Mouse (Mus musculus) left cerebral cortex, postnatal 10 days (tissue): ENCODE measurements around the gene Lyl1. TPM values are rescaled to one million over a fixed set of nuclear protein-coding genes. Genes with fewer than 3 reads are reported as not detected.
A peak's percentile ranks its signal among the peaks of the same experiment; 100 is the strongest.

Source experiments
- DNase-seq, 2 experiments: peaks; one replicate each; pipeline ENCODE4 v3.0.0; 2021 to 2022; ENCODE audit warnings: low spot score in 2 of 2, mixed read lengths in 1 of 2; ENCODE audit errors: extremely low spot score in 1 of 2
- intact Hi-C: fragments of 180-260 bp; cut with DNase I; formaldehyde crosslinking; loops from one replicate; pipeline ENCODE4 v1.15.1; 2025
- total RNA-seq, 2 experiments: library from RNA; stranded (reverse); gene quantifications; 2 replicates each; pipeline ENCODE4 v1.2.3; 2021

Gene Lyl1
- total RNA-seq, 2 experiments from 2014 or later, result 4.3 to 4.5 TPM

DNA sequence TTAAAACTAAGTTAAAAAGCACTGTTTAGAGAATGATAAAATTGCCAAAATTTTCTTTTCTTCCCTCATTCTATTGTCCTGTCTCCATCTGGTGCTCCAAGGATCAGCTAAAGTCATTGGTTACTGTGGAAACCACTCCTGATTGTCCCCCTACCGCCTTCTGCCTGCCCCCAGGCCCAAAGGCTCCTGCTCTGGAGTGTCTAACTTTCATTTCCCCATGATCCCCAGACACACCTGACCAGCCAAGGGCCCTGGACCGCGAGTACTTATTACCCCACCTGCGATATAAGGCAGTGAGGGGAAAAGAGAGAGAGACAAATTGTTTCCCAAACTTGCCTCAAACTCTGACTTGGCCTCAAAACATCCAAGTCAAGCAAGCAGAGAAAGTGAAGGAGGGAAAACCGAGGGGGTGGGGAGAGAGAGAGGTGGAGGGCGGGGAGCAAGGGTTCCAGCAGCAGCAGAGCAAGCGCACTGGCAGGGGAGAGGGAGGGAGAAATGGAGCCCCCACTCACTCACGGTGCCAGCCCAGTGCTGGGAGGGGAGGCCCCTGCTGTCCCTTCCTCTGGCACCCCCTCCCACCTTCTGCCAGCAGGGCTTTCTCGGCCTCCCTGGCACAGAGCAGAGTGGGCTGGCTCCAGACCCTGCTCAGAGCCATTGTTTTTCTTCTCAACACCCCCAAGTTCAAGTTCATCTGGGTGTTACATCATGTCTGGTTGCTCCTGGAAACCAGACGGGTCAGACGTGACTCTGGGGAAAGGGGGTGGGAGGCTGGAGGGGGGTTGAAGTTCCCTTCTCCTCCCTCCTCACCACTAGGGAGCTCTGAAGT, 10.9 kb downstream of the Lyl1 start:
- intact Hi-C loops, result no loop called here

GRCm38 (mm10) chr8:84712759-84713120, 11.5 kb downstream of the Lyl1 start:
- DNase-seq, result no peak
- intact Hi-C loops, result no loop called here

More for the DNA sequence above, 10.9 kb downstream of the Lyl1 start:
- peak in 1 of 2 experiments; percentile 70 for DNase-seq

- no peak for DNase-seq
- intact Hi-C loops, result no loop called here
Measured at GRCm38 (mm10) chr8:84713381-84713780, 12.1 kb downstream of the Lyl1 start.

- DNase-seq, result no peak
- intact Hi-C loops, result no loop called here
Measured at GRCm38 (mm10) chr8:84714161-84714560, 12.9 kb downstream of the Lyl1 start.

- intact Hi-C loops, result no loop called here
- peak in 1 of 2 experiments; percentile 36 for DNase-seq
Measured at GRCm38 (mm10) chr8:84715893-84716468, 14.7 kb downstream of the Lyl1 start.

- DNase-seq, result no peak
- intact Hi-C loops, result no loop called here
Measured at GRCm38 (mm10) chr8:84716790-84717189, 15.5 kb downstream of the Lyl1 start.

GRCm38 (mm10) chr8:84718476-84718875, 17.2 kb downstream of the Lyl1 start:
- no peak for DNase-seq
- intact Hi-C loops, result no loop called here

DNA sequence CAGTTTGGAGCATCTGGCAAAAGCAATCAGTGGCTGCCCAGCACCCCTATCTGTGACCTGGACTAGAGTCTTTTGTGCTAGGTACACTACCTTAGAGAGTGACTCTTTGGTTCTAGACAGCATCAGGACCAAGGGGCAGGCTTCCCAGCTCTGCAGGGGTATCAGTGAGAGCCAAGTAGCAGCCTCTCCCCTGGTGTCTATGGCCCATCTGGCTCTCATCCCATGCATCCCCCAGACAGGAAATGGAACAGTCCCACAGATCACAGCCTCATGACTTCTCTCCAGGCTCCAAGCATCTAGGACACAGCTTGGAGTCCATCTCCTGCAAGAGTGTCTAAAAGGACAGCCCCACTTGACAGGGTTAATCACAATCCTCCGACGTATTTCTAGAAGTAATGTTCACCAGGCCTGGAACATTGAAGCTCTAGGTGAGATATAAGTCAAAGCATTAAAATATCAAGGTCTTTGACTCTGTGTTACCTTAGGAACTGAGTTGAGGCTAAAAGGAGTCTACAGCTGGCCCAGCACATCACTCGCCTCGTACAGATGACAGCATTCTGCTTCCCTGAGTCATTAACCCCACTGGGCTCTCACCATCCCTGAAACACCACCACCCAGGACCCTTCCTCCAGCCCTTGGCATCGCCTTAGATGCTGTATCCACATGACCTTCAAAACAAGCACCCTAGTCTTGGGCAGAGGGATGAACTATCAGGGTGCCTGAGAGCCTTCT, 17.9 kb downstream of the Lyl1 start:
- intact Hi-C loops, result no loop called here

DNA sequence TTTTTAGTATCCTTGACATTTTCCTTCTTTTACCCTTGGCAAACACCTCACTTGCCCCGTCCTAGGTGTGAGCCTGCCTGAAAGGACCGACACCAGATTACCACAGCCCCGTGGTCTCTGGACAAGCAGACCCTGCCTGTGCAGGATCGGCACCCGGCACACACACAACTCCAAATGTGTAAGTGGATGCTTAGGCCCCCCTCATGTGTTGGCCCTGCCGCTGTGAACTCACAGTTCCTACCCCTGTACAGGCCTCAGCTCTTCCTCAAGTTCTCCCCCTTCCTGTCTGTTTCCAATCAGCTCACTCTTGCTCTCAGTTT, 21.2 kb downstream of the Lyl1 start:
- no peak for DNase-seq
- intact Hi-C loops, result no loop called here

More for the DNA sequence above, 17.9 kb downstream of the Lyl1 start:
- no peak for DNase-seq

GRCm38 (mm10) chr8:84722850-84723570, 21.8 kb downstream of the Lyl1 start, which contains the start of gene G430095P16Rik:
Gene G430095P16Rik (plus strand): TSS chr8:84723007.
- DNase-seq, result peak in 1 of 2 experiments; percentile 89
- intact Hi-C loops, result no loop called here

GRCm38 (mm10) chr8:84723571-84723900, 22.3 kb downstream of the Lyl1 start:
- intact Hi-C loops, result no loop called here
- DNase-seq, result peak in 1 of 2 experiments; percentile 67

- intact Hi-C loops, result no loop called here
- no peak for DNase-seq
Measured at GRCm38 (mm10) chr8:84724683-84725082, 23.4 kb downstream of the Lyl1 start.

GRCm38 (mm10) chr8:84725246-84725940, 24.1 kb downstream of the Lyl1 start:
- no peak for DNase-seq
- intact Hi-C loops, result no loop called here

DNA sequence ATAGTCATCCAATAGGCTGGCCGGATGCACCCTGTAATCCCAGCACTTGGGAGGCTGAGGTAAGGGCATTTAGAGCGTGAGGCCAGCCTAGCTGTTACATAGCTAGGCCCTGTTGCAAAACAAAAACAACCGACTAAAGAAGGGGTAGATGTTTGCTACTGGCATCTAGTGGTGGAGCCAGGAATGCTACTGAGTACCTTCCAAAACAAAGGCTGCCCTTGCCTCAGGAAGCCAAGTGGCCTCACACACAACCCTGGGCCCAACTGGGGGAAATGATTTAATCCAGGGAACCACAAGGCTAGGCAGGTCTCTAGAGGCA, 24.6 kb downstream of the Lyl1 start:
- intact Hi-C loops, result no loop called here
- peak in 1 of 2 experiments; percentile 58 for DNase-seq

DNA sequence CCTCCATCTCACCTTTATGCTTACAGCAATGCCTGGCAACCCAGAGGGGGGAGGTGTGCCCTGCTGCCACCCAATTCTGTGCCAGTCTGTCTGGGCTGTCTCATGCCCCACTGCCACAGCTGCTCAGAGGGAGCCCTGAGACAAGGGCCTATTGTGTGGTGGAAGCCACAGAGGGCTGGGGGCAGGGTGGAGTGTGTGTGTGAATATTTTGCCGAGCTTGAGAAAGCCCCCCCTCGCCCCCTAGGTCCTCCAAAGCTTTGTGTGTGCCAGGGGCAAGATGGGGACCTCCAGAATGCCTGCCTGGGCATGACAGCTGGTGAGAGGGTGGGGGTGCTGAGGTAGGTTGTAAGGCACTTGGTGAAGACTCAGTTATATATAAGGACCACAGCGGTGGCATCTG, 27.2 kb downstream of the Lyl1 start:
- intact Hi-C loops, result no loop called here
- peak in 1 of 2 experiments; percentile 64 for DNase-seq

GRCm38 (mm10) chr8:84729921-84730362, 28.7 kb downstream of the Lyl1 start:
- DNase-seq, result no peak
- intact Hi-C loops, result no loop called here

- intact Hi-C loops, result no loop called here
- peak in 1 of 2 experiments; percentile 59 for DNase-seq
Measured at GRCm38 (mm10) chr8:84730541-84731370, 29.5 kb downstream of the Lyl1 start.
